Mouse (Mus musculus) heart, postnatal 36 days (tissue): ENCODE data around the gene Pole. TPM values are rescaled to one million over a fixed set of nuclear protein-coding genes. Genes with fewer than 3 reads are reported as not detected.

Source experiments
- total RNA-seq, 2 experiments: library from RNA; stranded (reverse); gene quantifications; 2 replicates each; pipeline ENCODE4 v1.2.3; 2021

Gene Pole
- total RNA-seq, 2 experiments from 2014 or later: 2.0 to 2.9 TPM

Other genes with a start within 250 kb of the Pole start
- gene Gm17655, start 213.8 kb upstream of the Pole start, total RNA-seq: 1 to 10 TPM; 1.7 to 3.0 TPM
- gene Gm35315, start 191.9 kb upstream of the Pole start, total RNA-seq: under 1 TPM in 1 of 2 experiments, not detected in 1; 0.08 TPM
- gene Plcxd1, start 186.3 kb upstream of the Pole start, total RNA-seq: not detected
- 10 to 100 TPM; 27.2 to 28.8 TPM for gene Gtpbp6, start 178.1 kb upstream of the Pole start, total RNA-seq
- 1 to 10 TPM; 2.7 to 2.9 TPM for gene Zfp605, start 176.2 kb upstream of the Pole start, total RNA-seq
- gene Chfr, start 150.5 kb upstream of the Pole start, total RNA-seq: 10 to 100 TPM; 13.2 to 13.8 TPM
- 10 to 100 TPM; 49.4 to 50.0 TPM for gene Golga3, start 109.6 kb upstream of the Pole start, total RNA-seq
- gene Ankle2, start 55.3 kb upstream of the Pole start, total RNA-seq: 10 to 100 TPM; 29.4 to 30.5 TPM
- 10 to 100 TPM; 34.2 to 35.4 TPM for gene Pgam5, start 16.4 kb upstream of the Pole start, total RNA-seq
- 100 to 1,000 TPM; 100 to 125 TPM for gene Pxmp2, start 120 bp upstream of the Pole start, total RNA-seq
- not detected for gene P2rx2, start 56.9 kb downstream of the Pole start, total RNA-seq
- gene Lrcol1, start 58.4 kb downstream of the Pole start, total RNA-seq: not detected
- 10 to 100 TPM; 38.5 to 50.5 TPM for gene Fbrsl1, start 162.2 kb downstream of the Pole start, total RNA-seq